Mouse (Mus musculus): Measurements from ENCODE around the gene Gm49321.
A peak's percentile ranks its signal among the peaks of the same experiment; 100 is the strongest.

The Gm49321 gene

GRCm38 (mm10) chr12:73948415-73948814 is 11.0 kb downstream of the Gm49321 start:
- no peak for DNase-seq (ENCODE audit: low spot score in 2 of 2)

GRCm38 (mm10) chr12:73949318-73950058 is 12.0 kb downstream of the Gm49321 start:
- peak in 1 of 2 experiments; percentile 45 for DNase-seq (ENCODE audit: low spot score in 2 of 2)

GRCm38 (mm10) chr12:73952879-73953278 is 15.4 kb downstream of the Gm49321 start:
- DNase-seq (ENCODE audit: low spot score in 2 of 2) = peak in 1 of 2 experiments; percentile 11

- no peak for DNase-seq (ENCODE audit: low spot score in 2 of 2)
These were observed 16.1 kb downstream of the Gm49321 start for GRCm38 (mm10) chr12:73953420-73954186.

GRCm38 (mm10) chr12:73954785-73955184 is 17.3 kb downstream of the Gm49321 start:
- DNase-seq (ENCODE audit: low spot score in 2 of 2) = no peak

- DNase-seq (ENCODE audit: low spot score in 2 of 2) = no peak
These were observed 20.2 kb downstream of the Gm49321 start for GRCm38 (mm10) chr12:73957676-73958075.

GRCm38 (mm10) chr12:73958830-73959229 is 21.4 kb downstream of the Gm49321 start:
- DNase-seq (ENCODE audit: low spot score in 2 of 2) = no peak

GRCm38 (mm10) chr12:73964291-73965281 is 27.1 kb downstream of the Gm49321 start, which contains the start of gene Snapc1:
Gene Snapc1, plus strand, starts transcription at chr12:73964481.
- DNase-seq (ENCODE audit: low spot score in 2 of 2) = peak; percentile 93 to 96

- no peak for DNase-seq (ENCODE audit: low spot score in 2 of 2)
These were observed 31.7 kb downstream of the Gm49321 start for GRCm38 (mm10) chr12:73969142-73969541.

GRCm38 (mm10) chr12:73974584-73974983 is 37.1 kb downstream of the Gm49321 start:
- DNase-seq (ENCODE audit: low spot score in 2 of 2) = no peak

GRCm38 (mm10) chr12:73978144-73978543 is 40.7 kb downstream of the Gm49321 start:
- DNase-seq (ENCODE audit: low spot score in 2 of 2) = no peak

- no peak for DNase-seq (ENCODE audit: low spot score in 2 of 2)
These were observed 42.2 kb downstream of the Gm49321 start for GRCm38 (mm10) chr12:73979667-73980066.

- peak; percentile 8 to 15 for DNase-seq (ENCODE audit: low spot score in 2 of 2)
These were observed 45.1 kb downstream of the Gm49321 start for GRCm38 (mm10) chr12:73982533-73982932.

GRCm38 (mm10) chr12:73986299-73986698 is 48.8 kb downstream of the Gm49321 start:
- no peak for DNase-seq (ENCODE audit: low spot score in 2 of 2)

GRCm38 (mm10) chr12:73988393-73989008 is 51.0 kb downstream of the Gm49321 start:
- DNase-seq (ENCODE audit: low spot score in 2 of 2) = no peak

GRCm38 (mm10) chr12:73989594-73989993 is 52.1 kb downstream of the Gm49321 start:
- DNase-seq (ENCODE audit: low spot score in 2 of 2) = no peak

GRCm38 (mm10) chr12:73996906-73997296 is 59.4 kb downstream of the Gm49321 start:
- no peak for DNase-seq (ENCODE audit: low spot score in 2 of 2)

GRCm38 (mm10) chr12:73997297-73998127 is 60.1 kb downstream of the Gm49321 start, which contains the start of gene Syt16:
Gene Syt16, plus strand, starts transcription at chr12:73997661.
- DNase-seq (ENCODE audit: low spot score in 2 of 2) = no peak

- DNase-seq (ENCODE audit: low spot score in 2 of 2) = no peak
These were observed 60.6 kb downstream of the Gm49321 start for GRCm38 (mm10) chr12:73998128-73998456.

- DNase-seq (ENCODE audit: low spot score in 2 of 2) = no peak
These were observed 65.0 kb downstream of the Gm49321 start for GRCm38 (mm10) chr12:74002449-74002848.
